Mouse (Mus musculus) CH12.LX (cell line): ENCODE results near the gene Itpka. TPM values are rescaled to one million over a fixed set of nuclear protein-coding genes. Genes with fewer than 3 reads are reported as not detected.

Experiments used
- DNase-seq: peaks from one replicate; pipeline ENCODE4 v3.0.0-alpha.2; 2013; ENCODE audit errors: extremely low read depth
- H3K27ac ChIP-seq: 2 replicates; pipeline ENCODE4 v1.5.1; 2012; ENCODE audit warnings: low read depth, mild to moderate bottlenecking, control low read depth, moderate library complexity; ENCODE audit not compliant: insufficient read depth
- H3K27me3 ChIP-seq: replicated peaks from 2 replicates; pipeline ENCODE3; 2012; ENCODE audit warnings: inconsistent platforms
- H3K36me3 ChIP-seq, 2 experiments: replicated peaks in 1 of 2; 2 replicates each; pipeline versions ENCODE3 to v1.6.1; 2012; ENCODE audit warnings: inconsistent platforms in 1 of 2, low read length in 1 of 2, mild to moderate bottlenecking in 1 of 2, mixed read lengths in 1 of 2, moderate library complexity in 1 of 2; ENCODE audit not compliant: control insufficient read depth in 1 of 2, insufficient read depth in 1 of 2
- H3K4me1 ChIP-seq, 2 experiments: 2 replicates each; pipeline ENCODE4 v1.6.1; 2012; ENCODE audit warnings: inconsistent platforms in 1 of 2, moderate library complexity in 1 of 2; ENCODE audit not compliant: insufficient read depth in 2 of 2, control insufficient read depth in 1 of 2
- H3K4me2 ChIP-seq: 2 replicates; pipeline ENCODE4 v1.6.1; 2012; ENCODE audit warnings: low read depth, mild to moderate bottlenecking, control low read depth; ENCODE audit not compliant: poor library complexity, insufficient read depth, severe bottlenecking
- H3K4me3 ChIP-seq, 3 experiments: fragments of 150-350 bp in 1 of 3; sonication (generic) in 1 of 3; replicated peaks in 1 of 3; 2 replicates each; pipeline versions ENCODE3 to v1.5.1; 2011 to 2012; ENCODE audit warnings: low read depth in 2 of 3, low read length in 2 of 3, mild to moderate bottlenecking in 2 of 3, moderate library complexity in 2 of 3, control low read depth in 1 of 3, improper control_type of control experiment in 1 of 3, inconsistent platforms in 1 of 3, mixed read lengths in 1 of 3; ENCODE audit not compliant: poor library complexity in 1 of 3
- H3K79me2 ChIP-seq: replicated peaks from 2 replicates; pipeline ENCODE4 v1.6.1; 2012; ENCODE audit warnings: mild to moderate bottlenecking, moderate library complexity; ENCODE audit not compliant: control insufficient read depth, poor library complexity, insufficient read depth, severe bottlenecking; ENCODE audit errors: extremely low read depth
- H3K9ac ChIP-seq: 2 replicates; pipeline ENCODE4 v1.6.1; 2012; ENCODE audit warnings: low read depth, mild to moderate bottlenecking, control low read depth, moderate library complexity; ENCODE audit not compliant: insufficient read depth
- H3K9me3 ChIP-seq: replicated peaks from 2 replicates; pipeline ENCODE3; 2012; ENCODE audit warnings: low read length, inconsistent platforms, mixed read lengths
- E2F4 ChIP-seq: IDR thresholded peaks from 2 replicates; pipeline ENCODE4 v1.6.1; 2011; ENCODE audit warnings: low read depth, low read length, improper control_type of control experiment; ENCODE audit not compliant: insufficient replicate concordance
- ELF1 ChIP-seq: IDR thresholded peaks from 2 replicates; pipeline ENCODE4 v1.6.1; 2014; ENCODE audit warnings: low read depth, mild to moderate bottlenecking, inconsistent platforms, low read length, improper control_type of control experiment
- GABPA ChIP-seq: IDR thresholded peaks from 2 replicates; pipeline ENCODE4 v1.6.1; 2012; ENCODE audit warnings: low read depth, low read length, improper control_type of control experiment, inconsistent platforms; ENCODE audit not compliant: insufficient replicate concordance
- HCFC1 ChIP-seq: IDR thresholded peaks from 2 replicates; pipeline ENCODE4 v1.6.1; 2012; ENCODE audit warnings: low read depth, mild to moderate bottlenecking, inconsistent platforms, low read length, improper control_type of control experiment
- JUND ChIP-seq: conservative IDR thresholded peaks from 2 replicates; pipeline ENCODE4 v1.6.1; 2011; ENCODE audit warnings: low read depth, low read length, improper control_type of control experiment
- KAT2A ChIP-seq: IDR thresholded peaks from 2 replicates; pipeline ENCODE4 v1.6.1; 2012; ENCODE audit warnings: low read length, improper control_type of control experiment, inconsistent platforms; ENCODE audit not compliant: insufficient replicate concordance
- MAFK ChIP-seq: IDR thresholded peaks from 2 replicates; pipeline ENCODE4 v1.6.1; 2011; ENCODE audit warnings: low read length, improper control_type of control experiment; ENCODE audit not compliant: insufficient replicate concordance
- MAX ChIP-seq: IDR thresholded peaks from 2 replicates; pipeline ENCODE4 v1.6.1; 2011; ENCODE audit warnings: low read length, improper control_type of control experiment
- MEF2A ChIP-seq: IDR thresholded peaks from 2 replicates; pipeline ENCODE4 v1.6.1; 2014; ENCODE audit warnings: low read depth, mild to moderate bottlenecking, inconsistent platforms, low read length, improper control_type of control experiment, borderline replicate concordance
- MXI1 ChIP-seq: IDR thresholded peaks from 2 replicates; pipeline ENCODE4 v1.6.1; 2011; ENCODE audit warnings: mild to moderate bottlenecking, low read depth, low read length, improper control_type of control experiment
- NELFE ChIP-seq: IDR thresholded peaks from 2 replicates; pipeline ENCODE4 v1.6.1; 2011; ENCODE audit warnings: low read depth, low read length, improper control_type of control experiment
- NRF1 ChIP-seq: IDR thresholded peaks from 2 replicates; pipeline ENCODE4 v1.6.1; 2014; ENCODE audit warnings: low read depth, mild to moderate bottlenecking, inconsistent platforms, low read length, improper control_type of control experiment, moderate library complexity
- POLR2A ChIP-seq: IDR thresholded peaks from 2 replicates; pipeline ENCODE4 v1.6.1; 2011; ENCODE audit warnings: low read depth, mild to moderate bottlenecking, improper control_type of control experiment, low read length
- POLR2AphosphoS2 ChIP-seq: IDR thresholded peaks from 2 replicates; pipeline ENCODE4 v1.6.1; 2011; ENCODE audit warnings: low read depth, low read length, improper control_type of control experiment
- RAD21 ChIP-seq: IDR thresholded peaks from 2 replicates; pipeline ENCODE4 v1.6.1; 2011; ENCODE audit warnings: low read depth, mild to moderate bottlenecking, low read length, improper control_type of control experiment, moderate library complexity
- SIN3A ChIP-seq: IDR thresholded peaks from 2 replicates; pipeline ENCODE4 v1.6.1; 2012; ENCODE audit warnings: low read length, improper control_type of control experiment, inconsistent platforms
- TBP ChIP-seq: conservative IDR thresholded peaks from 2 replicates; pipeline ENCODE4 v1.6.1; 2011; ENCODE audit warnings: low read depth, low read length, improper control_type of control experiment
- TCF12 ChIP-seq: IDR thresholded peaks from 2 replicates; pipeline ENCODE4 v1.6.1; 2014; ENCODE audit warnings: low read depth, mild to moderate bottlenecking, inconsistent platforms, low read length, improper control_type of control experiment
- UBTF ChIP-seq: IDR thresholded peaks from 2 replicates; pipeline ENCODE4 v1.6.1; 2012; ENCODE audit warnings: low read depth, mild to moderate bottlenecking, inconsistent platforms, low read length, improper control_type of control experiment, moderate library complexity
- USF1 ChIP-seq: IDR thresholded peaks from 2 replicates; pipeline ENCODE4 v1.6.1; 2014; ENCODE audit warnings: low read depth, mild to moderate bottlenecking, inconsistent platforms, low read length, improper control_type of control experiment
- ZC3H11A ChIP-seq: IDR thresholded peaks from 2 replicates; pipeline ENCODE4 v1.6.1; 2012; ENCODE audit warnings: low read depth, mild to moderate bottlenecking, inconsistent platforms, low read length, improper control_type of control experiment
- ZMIZ1 ChIP-seq: IDR thresholded peaks from 2 replicates; pipeline ENCODE4 v1.6.1; 2012; ENCODE audit warnings: low read depth, mild to moderate bottlenecking, inconsistent platforms, low read length, improper control_type of control experiment
- ZNF384 ChIP-seq: IDR thresholded peaks from 2 replicates; pipeline ENCODE4 v1.6.1; 2012; ENCODE audit warnings: low read depth, low read length, improper control_type of control experiment, inconsistent platforms
- dilution Hi-C: fragments of 300-500 bp; cut with MboI; formaldehyde crosslinking; loops from 2 replicates; pipeline ENCODE4 v1.14.3; 2020; ENCODE audit warnings: low sequenced_read_pairs; ENCODE audit not compliant: extremely low pct_unique_long_range_greater_than_20kb, extremely low pct_ligation_motif_present
- in situ Hi-C: fragments of 300-500 bp; cut with MboI; formaldehyde crosslinking; loops from 3 replicates; pipeline ENCODE4 v1.14.3; 2019; ENCODE audit warnings: low sequenced_read_pairs, low pct_ligation_motif_present, low pct_unique_long_range_greater_than_20kb, mixed read lengths
- polyA plus RNA-seq: library from polyadenylated mRNA; unstranded; fragments of >175 nt; gene quantifications from 2 replicates; pipeline ENCODE4 v1.2.1, GENCODE M21; 2012; ENCODE audit warnings: low read depth; ENCODE audit not compliant: insufficient read length
- total RNA-seq, 2 experiments: library from RNA; depleted of rRNA; stranded (reverse); fragments of 300-350 nt in 1 of 2; fragments of >200 nt in 1 of 2; gene quantifications; 2 replicates each; pipeline ENCODE4 v1.2.3; 2012 to 2014

The Itpka gene
- total and polyA plus RNA-seq, 3 experiments: 0.34 to 0.54 (median 0.39) TPM

GRCm38 (mm10) chr2:119787206-119787883 is 45.2 kb downstream of the Itpka start, which contains the start of gene Rpap1:
Gene Rpap1, minus strand, starts transcription at chr2:119787537.
- in situ Hi-C loops: no loop called here
- Histone ChIP-seq H3K36me3 (peaks cover 12 to 32% of the 10 kb centered on the region in 2 experiments), H3K9me3 (peaks cover 3% of the 10 kb centered on the region), H3K79me2 (peaks cover 14% of the 10 kb centered on the region; the same call in 1 of the 2 replicates), H3K27me3 (no peaks in the 10 kb centered on the region), H3K4me1 (peaks cover 0 to 14% of the 10 kb centered on the region in 2 experiments; a peak in 2 of 4 replicates), H3K4me3 (peak within 1 kb of the TSS; percentile 66 to 95 (median 75)), H3K9ac (peak within 1 kb of the TSS; percentile 62), H3K4me2 (peak within 1 kb of the TSS; percentile 94), H3K27ac (peak within 1 kb of the TSS; percentile 5; the same call in 1 of the 2 replicates)
- peak; percentile 73 for DNase-seq
- dilution Hi-C loops: no loop called here
- TF ChIP-seq JUND (no peak), POLR2A (peak; percentile 99), MEF2A (no peak), NELFE (peak; percentile 98), SIN3A (peak; percentile 83), MXI1 (peak; percentile 27; the same call in 1 of the 2 replicates), ELF1 (peak; percentile 76; the same call in 1 of the 2 replicates), MAX (peak; percentile 77; the same call in 1 of the 2 replicates), ZC3H11A (no peak), NRF1 (peak; percentile 43; the same call in 1 of the 2 replicates), TCF12 (peak; percentile 98), POLR2AphosphoS2 (no peak), ZMIZ1 (peak; percentile 93), KAT2A (peak; percentile 57; the same call in 1 of the 2 replicates), TBP (peak; percentile 94), HCFC1 (peak; percentile 81)

- peaks cover 7% of the 10 kb centered on the region for H3K27me3 ChIP-seq
- no peak overlapping the region for H3K4me3 ChIP-seq
- no peak overlapping the region for H3K27ac ChIP-seq
- H3K36me3 ChIP-seq: peaks cover 2 to 8% of the 10 kb centered on the region in 2 experiments
- no peak for DNase-seq
- no peak overlapping the region for H3K9ac ChIP-seq
- H3K79me2 ChIP-seq: peaks cover 9% of the 10 kb centered on the region; the same call in 1 of the 2 replicates
- dilution Hi-C loops (no loop called here), in situ Hi-C loops (no loop called here)
- no peaks in the 10 kb centered on the region for H3K9me3 ChIP-seq
- no peak for TF ChIP-seq POLR2AphosphoS2
- no peak for TF ChIP-seq ZNF384
- TF ChIP-seq UBTF: no peak
- TF ChIP-seq USF1: no peak
- TF ChIP-seq MAFK: no peak
- no peak for TF ChIP-seq SIN3A
- TF ChIP-seq E2F4: no peak
- no peak for TF ChIP-seq GABPA
- no peak for TF ChIP-seq NELFE
- no peak for TF ChIP-seq KAT2A
- no peak for TF ChIP-seq TBP
- TF ChIP-seq ZC3H11A: no peak
- TF ChIP-seq NRF1: no peak
- no peak for TF ChIP-seq RAD21
- no peak overlapping the region for H3K4me2 ChIP-seq
- H3K4me1 ChIP-seq: peaks cover 0 to 14% of the 10 kb centered on the region in 2 experiments; a peak in 2 of 4 replicates
These were observed 47.9 kb downstream of the Itpka start for GRCm38 (mm10) chr2:119789996-119790395.
